Mouse (Mus musculus) CH12.LX (cell line): ENCODE measurements at regions not wholly inside any gene's neighbourhood (a gene's known extent, or its start where the extent isn't known, plus 50 kb on each side); places are given as distances from the start of the nearest gene placed in this dataset.

Experiments used
- DNase-seq: peaks from one replicate; pipeline ENCODE4 v3.0.0-alpha.2; 2013; ENCODE audit errors: extremely low read depth
- H3K27ac ChIP-seq: 2 replicates; pipeline ENCODE4 v1.5.1; 2012; ENCODE audit warnings: low read depth, mild to moderate bottlenecking, control low read depth, moderate library complexity; ENCODE audit not compliant: insufficient read depth
- H3K27me3 ChIP-seq: replicated peaks from 2 replicates; pipeline ENCODE3; 2012; ENCODE audit warnings: inconsistent platforms
- H3K36me3 ChIP-seq, 2 experiments: replicated peaks in 1 of 2; 2 replicates each; pipeline versions ENCODE3 to v1.6.1; 2012; ENCODE audit warnings: inconsistent platforms in 1 of 2, low read length in 1 of 2, mild to moderate bottlenecking in 1 of 2, mixed read lengths in 1 of 2, moderate library complexity in 1 of 2; ENCODE audit not compliant: control insufficient read depth in 1 of 2, insufficient read depth in 1 of 2
- H3K4me1 ChIP-seq, 2 experiments: 2 replicates each; pipeline ENCODE4 v1.6.1; 2012; ENCODE audit warnings: inconsistent platforms in 1 of 2, moderate library complexity in 1 of 2; ENCODE audit not compliant: insufficient read depth in 2 of 2, control insufficient read depth in 1 of 2
- H3K4me2 ChIP-seq: 2 replicates; pipeline ENCODE4 v1.6.1; 2012; ENCODE audit warnings: low read depth, mild to moderate bottlenecking, control low read depth; ENCODE audit not compliant: poor library complexity, insufficient read depth, severe bottlenecking
- H3K4me3 ChIP-seq, 3 experiments: fragments of 150-350 bp in 1 of 3; sonication (generic) in 1 of 3; replicated peaks in 1 of 3; 2 replicates each; pipeline versions ENCODE3 to v1.5.1; 2011 to 2012; ENCODE audit warnings: low read depth in 2 of 3, low read length in 2 of 3, mild to moderate bottlenecking in 2 of 3, moderate library complexity in 2 of 3, control low read depth in 1 of 3, improper control_type of control experiment in 1 of 3, inconsistent platforms in 1 of 3, mixed read lengths in 1 of 3; ENCODE audit not compliant: poor library complexity in 1 of 3
- H3K79me2 ChIP-seq: replicated peaks from 2 replicates; pipeline ENCODE4 v1.6.1; 2012; ENCODE audit warnings: mild to moderate bottlenecking, moderate library complexity; ENCODE audit not compliant: control insufficient read depth, poor library complexity, insufficient read depth, severe bottlenecking; ENCODE audit errors: extremely low read depth
- H3K9ac ChIP-seq: 2 replicates; pipeline ENCODE4 v1.6.1; 2012; ENCODE audit warnings: low read depth, mild to moderate bottlenecking, control low read depth, moderate library complexity; ENCODE audit not compliant: insufficient read depth
- H3K9me3 ChIP-seq: replicated peaks from 2 replicates; pipeline ENCODE3; 2012; ENCODE audit warnings: low read length, inconsistent platforms, mixed read lengths
- BHLHE40 ChIP-seq: IDR thresholded peaks from 2 replicates; pipeline ENCODE4 v1.6.1; 2011; ENCODE audit warnings: mild to moderate bottlenecking, low read depth, low read length, improper control_type of control experiment
- CHD1 ChIP-seq: IDR thresholded peaks from 2 replicates; pipeline ENCODE4 v1.6.1; 2012; ENCODE audit warnings: low read depth, low read length, improper control_type of control experiment, inconsistent platforms
- CHD2 ChIP-seq: IDR thresholded peaks from 2 replicates; pipeline ENCODE4 v1.6.1; 2011; ENCODE audit warnings: low read length, improper control_type of control experiment
- CTCF ChIP-seq, 2 experiments: IDR thresholded peaks in 1 of 2; conservative IDR thresholded peaks in 1 of 2; 2 replicates each; pipeline ENCODE4 v1.5.1; 2011 to 2012; ENCODE audit warnings: low read depth in 2 of 2, low read length in 2 of 2, improper control_type of control experiment in 1 of 2, inconsistent platforms in 1 of 2, mild to moderate bottlenecking in 1 of 2, moderate library complexity in 1 of 2
- E2F4 ChIP-seq: IDR thresholded peaks from 2 replicates; pipeline ENCODE4 v1.6.1; 2011; ENCODE audit warnings: low read depth, low read length, improper control_type of control experiment; ENCODE audit not compliant: insufficient replicate concordance
- ELF1 ChIP-seq: IDR thresholded peaks from 2 replicates; pipeline ENCODE4 v1.6.1; 2014; ENCODE audit warnings: low read depth, mild to moderate bottlenecking, inconsistent platforms, low read length, improper control_type of control experiment
- IRF4 ChIP-seq: IDR thresholded peaks from 2 replicates; pipeline ENCODE4 v1.6.1; 2014; ENCODE audit warnings: low read depth, mild to moderate bottlenecking, inconsistent platforms, low read length, improper control_type of control experiment
- MAFK ChIP-seq: IDR thresholded peaks from 2 replicates; pipeline ENCODE4 v1.6.1; 2011; ENCODE audit warnings: low read length, improper control_type of control experiment; ENCODE audit not compliant: insufficient replicate concordance
- MXI1 ChIP-seq: IDR thresholded peaks from 2 replicates; pipeline ENCODE4 v1.6.1; 2011; ENCODE audit warnings: mild to moderate bottlenecking, low read depth, low read length, improper control_type of control experiment
- POLR2A ChIP-seq: IDR thresholded peaks from 2 replicates; pipeline ENCODE4 v1.6.1; 2011; ENCODE audit warnings: low read depth, mild to moderate bottlenecking, improper control_type of control experiment, low read length
- RCOR1 ChIP-seq: conservative IDR thresholded peaks from 2 replicates; pipeline ENCODE4 v1.6.1; 2012; ENCODE audit warnings: low read depth, mild to moderate bottlenecking, inconsistent platforms, low read length, improper control_type of control experiment
- SMC3 ChIP-seq: IDR thresholded peaks from 2 replicates; pipeline ENCODE4 v1.6.1; 2011; ENCODE audit warnings: low read depth, low read length, improper control_type of control experiment
- TBP ChIP-seq: conservative IDR thresholded peaks from 2 replicates; pipeline ENCODE4 v1.6.1; 2011; ENCODE audit warnings: low read depth, low read length, improper control_type of control experiment
- USF1 ChIP-seq: IDR thresholded peaks from 2 replicates; pipeline ENCODE4 v1.6.1; 2014; ENCODE audit warnings: low read depth, mild to moderate bottlenecking, inconsistent platforms, low read length, improper control_type of control experiment
- USF2 ChIP-seq: conservative IDR thresholded peaks from 2 replicates; pipeline ENCODE4 v1.6.1; 2011; ENCODE audit warnings: low read depth, low read length, improper control_type of control experiment
- ZC3H11A ChIP-seq: IDR thresholded peaks from 2 replicates; pipeline ENCODE4 v1.6.1; 2012; ENCODE audit warnings: low read depth, mild to moderate bottlenecking, inconsistent platforms, low read length, improper control_type of control experiment
- ZNF384 ChIP-seq: IDR thresholded peaks from 2 replicates; pipeline ENCODE4 v1.6.1; 2012; ENCODE audit warnings: low read depth, low read length, improper control_type of control experiment, inconsistent platforms
- dilution Hi-C: fragments of 300-500 bp; cut with MboI; formaldehyde crosslinking; loops from 2 replicates; pipeline ENCODE4 v1.14.3; 2020; ENCODE audit warnings: low sequenced_read_pairs; ENCODE audit not compliant: extremely low pct_unique_long_range_greater_than_20kb, extremely low pct_ligation_motif_present
- in situ Hi-C: fragments of 300-500 bp; cut with MboI; formaldehyde crosslinking; loops from 3 replicates; pipeline ENCODE4 v1.14.3; 2019; ENCODE audit warnings: low sequenced_read_pairs, low pct_ligation_motif_present, low pct_unique_long_range_greater_than_20kb, mixed read lengths

DNA sequence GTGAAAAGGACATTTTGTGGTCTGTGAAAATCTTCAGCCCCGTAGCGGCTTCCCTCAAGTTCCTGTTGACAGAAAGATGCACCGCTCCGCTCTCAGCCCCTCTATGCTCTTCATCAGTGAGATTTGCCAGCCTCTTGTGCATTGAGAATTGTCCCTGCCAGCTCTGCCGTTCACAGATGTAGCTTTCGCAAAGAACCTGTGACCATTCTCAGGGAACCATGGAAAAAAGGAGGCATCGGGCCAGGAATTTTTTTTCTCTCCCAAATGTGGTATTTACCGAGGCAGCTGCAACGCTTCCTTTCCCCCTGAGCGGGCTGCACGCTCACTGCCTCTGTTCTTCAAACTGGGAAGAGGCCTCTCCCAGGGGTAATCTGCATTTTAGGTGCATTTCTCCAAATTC lies 184.4 kb downstream of the Pdgfra start:
- dilution Hi-C loops = no loop called here
- Histone ChIP-seq H3K4me1 (no peaks in the 10 kb centered on the region), H3K27me3 (no peaks in the 10 kb centered on the region), H3K36me3 (no peaks in the 10 kb centered on the region), H3K4me2 (no peak overlapping the region)
- TF ChIP-seq BHLHE40 = no peak
- no peak for TF ChIP-seq CHD2
- no peak for TF ChIP-seq SMC3
- no peak for TF ChIP-seq ELF1
- TF ChIP-seq USF1 = no peak
- no peak for TF ChIP-seq RCOR1
- TF ChIP-seq, all 38 proteins: peak for 0
- Histone ChIP-seq H3K27ac (no peak overlapping the region), H3K4me3 (no peak overlapping the region), H3K9me3 (no peaks in the 10 kb centered on the region), H3K9ac (no peak overlapping the region), H3K79me2 (no peaks in the 10 kb centered on the region)
- in situ Hi-C loops = no loop called here
- no peak for DNase-seq

DNA sequence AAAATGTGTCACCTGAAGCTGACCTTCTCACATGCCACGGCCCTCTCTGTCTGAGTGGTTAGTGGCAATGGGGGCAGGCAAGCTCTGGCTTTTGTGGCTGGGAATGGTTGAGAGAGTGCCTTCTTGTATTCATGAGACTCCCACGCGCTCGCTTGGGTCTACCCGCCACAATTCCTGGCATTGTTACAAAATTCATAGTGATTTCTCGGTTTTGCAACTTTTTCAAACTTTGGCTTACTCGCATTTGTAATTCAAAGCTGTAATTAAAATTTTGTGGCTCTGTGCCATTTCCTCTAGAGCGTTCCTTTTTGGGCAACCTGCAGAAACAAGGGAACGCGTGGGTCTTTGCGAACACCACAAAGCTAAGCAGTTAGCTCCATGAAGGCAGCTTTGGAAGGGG lies 186.3 kb downstream of the Pdgfra start:
- in situ Hi-C loops = no loop called here
- H3K9ac ChIP-seq = no peak overlapping the region
- TF ChIP-seq IRF4 = no peak
- TF ChIP-seq MAFK = no peak
- TF ChIP-seq MXI1 = no peak
- no peak for TF ChIP-seq POLR2A
- no peak for TF ChIP-seq TBP
- TF ChIP-seq CHD1 = no peak
- no peaks in the 10 kb centered on the region for H3K79me2 ChIP-seq
- dilution Hi-C loops = no loop called here
- no peaks in the 10 kb centered on the region for H3K36me3 ChIP-seq
- H3K27me3 ChIP-seq = no peaks in the 10 kb centered on the region
- H3K4me3 ChIP-seq = no peak overlapping the region
- H3K4me2 ChIP-seq = no peak overlapping the region
- no peak overlapping the region for H3K27ac ChIP-seq
- no peak for DNase-seq
- no peaks in the 10 kb centered on the region for H3K9me3 ChIP-seq
- peaks cover 0 to 7% of the 10 kb centered on the region in 2 experiments; a peak in 1 of 4 replicates for H3K4me1 ChIP-seq

GRCm38 (mm10) chr5:75342599-75342998 lies 190.5 kb downstream of the Pdgfra start:
- H3K4me3 ChIP-seq = no peak overlapping the region
- peaks cover 0 to 7% of the 10 kb centered on the region in 2 experiments; a peak in 1 of 4 replicates for H3K4me1 ChIP-seq
- no peak overlapping the region for H3K4me2 ChIP-seq
- no peaks in the 10 kb centered on the region for H3K27me3 ChIP-seq
- no peak overlapping the region for H3K9ac ChIP-seq
- no peaks in the 10 kb centered on the region for H3K36me3 ChIP-seq
- in situ Hi-C loops (no loop called here), dilution Hi-C loops (no loop called here)
- no peak for DNase-seq
- H3K9me3 ChIP-seq = no peaks in the 10 kb centered on the region
- no peak overlapping the region for H3K27ac ChIP-seq
- H3K79me2 ChIP-seq = no peaks in the 10 kb centered on the region
- TF ChIP-seq SMC3 (no peak), POLR2A (no peak), E2F4 (no peak), BHLHE40 (no peak), ZC3H11A (no peak), USF2 (no peak), USF1 (no peak), CTCF (conservative IDR thresholded peaks at IDR 0.05 in 1 of 2, IDR thresholded peaks at IDR 0.05 in 1 of 2; ENCODE audit: low read depth in 2 of 2, low read length in 2 of 2) (no peak), ZNF384 (no peak)
